Mouse (Mus musculus): ENCODE data around the gene Pgghg.

The Pgghg gene

GRCm38 (mm10) chr7:140941222-140942051, at the start of gene Pgghg:
TSS of gene Pgghg (plus strand) at chr7:140941391.
- DNase-seq (ENCODE audit: low spot score in 2 of 2) = peak; percentile 69 to 76

- DNase-seq (ENCODE audit: low spot score in 2 of 2) = no peak
Measured at GRCm38 (mm10) chr7:140894031-140894430, 47.2 kb upstream of the Pgghg start.

GRCm38 (mm10) chr7:140894611-140895010, 46.6 kb upstream of the Pgghg start:
- no peak for DNase-seq (ENCODE audit: low spot score in 2 of 2)

- DNase-seq (ENCODE audit: low spot score in 2 of 2) = no peak
Measured at GRCm38 (mm10) chr7:140897863-140898262, 43.3 kb upstream of the Pgghg start.

- no peak for DNase-seq (ENCODE audit: low spot score in 2 of 2)
Measured at GRCm38 (mm10) chr7:140899121-140899520, 42.1 kb upstream of the Pgghg start.

- DNase-seq (ENCODE audit: low spot score in 2 of 2) = no peak
Measured at GRCm38 (mm10) chr7:140900220-140900619, 41.0 kb upstream of the Pgghg start, which contains the start of gene Cox8b. TSS of gene Cox8b (minus strand) at chr7:140900446.

GRCm38 (mm10) chr7:140902036-140902875, 38.9 kb upstream of the Pgghg start:
- no peak for DNase-seq (ENCODE audit: low spot score in 2 of 2)

- DNase-seq (ENCODE audit: low spot score in 2 of 2) = peak; percentile 51 to 67
Measured at GRCm38 (mm10) chr7:140903212-140903611, 38.0 kb upstream of the Pgghg start.

- DNase-seq (ENCODE audit: low spot score in 2 of 2) = no peak
Measured at GRCm38 (mm10) chr7:140905642-140906081, 35.5 kb upstream of the Pgghg start.

- DNase-seq (ENCODE audit: low spot score in 2 of 2) = no peak
Measured at GRCm38 (mm10) chr7:140907131-140907530, 34.1 kb upstream of the Pgghg start.

- no peak for DNase-seq (ENCODE audit: low spot score in 2 of 2)
Measured at GRCm38 (mm10) chr7:140907697-140908096, 33.5 kb upstream of the Pgghg start.

- DNase-seq (ENCODE audit: low spot score in 2 of 2) = no peak
Measured at GRCm38 (mm10) chr7:140908181-140908580, 33.0 kb upstream of the Pgghg start.

- peak; percentile 35 to 63 for DNase-seq (ENCODE audit: low spot score in 2 of 2)
Measured at GRCm38 (mm10) chr7:140908634-140909107, 32.5 kb upstream of the Pgghg start.

- DNase-seq (ENCODE audit: low spot score in 2 of 2) = no peak
Measured at GRCm38 (mm10) chr7:140912293-140912692, 28.9 kb upstream of the Pgghg start.

GRCm38 (mm10) chr7:140912846-140913482, 28.2 kb upstream of the Pgghg start:
- DNase-seq (ENCODE audit: low spot score in 2 of 2) = no peak

- DNase-seq (ENCODE audit: low spot score in 2 of 2) = no peak
Measured at GRCm38 (mm10) chr7:140914031-140914690, 27.0 kb upstream of the Pgghg start.

- no peak for DNase-seq (ENCODE audit: low spot score in 2 of 2)
Measured at GRCm38 (mm10) chr7:140919911-140920310, 21.3 kb upstream of the Pgghg start.

GRCm38 (mm10) chr7:140920418-140921029, 20.7 kb upstream of the Pgghg start, which contains the start of gene Nlrp6:
TSS of gene Nlrp6 (plus strand) at chr7:140920902.
- DNase-seq (ENCODE audit: low spot score in 2 of 2) = no peak

GRCm38 (mm10) chr7:140921225-140921975, 19.8 kb upstream of the Pgghg start:
- DNase-seq (ENCODE audit: low spot score in 2 of 2) = no peak

Data from natural killer cell, adult 2 months (primary cell).